Mouse (Mus musculus) forebrain, embryonic 15.5 days (tissue): ENCODE results near the gene Mllt6. TPM values are rescaled to one million over a fixed set of nuclear protein-coding genes. Genes with fewer than 3 reads are reported as not detected.

Experiments
- ATAC-seq: fragments of 200-750 bp; cut with Nextera tagmentation; replicated peaks from 2 replicates; pipeline ENCODE4 v1.8.0; 2017; ENCODE audit warnings: mild to moderate bottlenecking, moderate TSS enrichment, moderate library complexity
- H3K27ac ChIP-seq: fragments of 300-500 bp; sonication (generic); replicated peaks from 2 replicates; pipeline ENCODE4 v1.5.1; 2015; ENCODE audit warnings: mild to moderate bottlenecking, inconsistent platforms
- H3K27me3 ChIP-seq: fragments of 300-500 bp; sonication (generic); 2 replicates; pipeline ENCODE4 v1.6.1; 2015; ENCODE audit warnings: inconsistent platforms
- H3K36me3 ChIP-seq: fragments of 300-500 bp; sonication (generic); 2 replicates; pipeline ENCODE4 v1.6.1; 2015; ENCODE audit warnings: mild to moderate bottlenecking, inconsistent platforms
- H3K4me1 ChIP-seq: fragments of 300-500 bp; sonication (generic); 2 replicates; pipeline ENCODE4 v1.6.1; 2015; ENCODE audit warnings: inconsistent platforms
- H3K4me2 ChIP-seq: fragments of 300-500 bp; sonication (generic); replicated peaks from 2 replicates; pipeline ENCODE4 v1.6.1; 2015; ENCODE audit warnings: mild to moderate bottlenecking, inconsistent platforms
- H3K4me3 ChIP-seq: fragments of 300-500 bp; sonication (generic); 2 replicates; pipeline ENCODE4 v1.5.1; 2015; ENCODE audit warnings: mild to moderate bottlenecking, inconsistent platforms
- H3K9ac ChIP-seq: fragments of 300-500 bp; sonication (generic); replicated peaks from 2 replicates; pipeline ENCODE4 v1.6.1; 2015; ENCODE audit warnings: mild to moderate bottlenecking, inconsistent platforms
- H3K9me3 ChIP-seq: fragments of 300-500 bp; sonication (generic); 2 replicates; pipeline ENCODE4 v1.6.1; 2016; ENCODE audit warnings: inconsistent platforms
- WGBS: fragments of 180-500 bp; shearing (Covaris S2); methylation state at CpG from one replicate; pipeline ENCODE4 v1.1.7; 2015; ENCODE audit warnings: mixed read lengths; 5-methylcytosine and 5-hydroxymethylcytosine counted together
- polyA plus RNA-seq: library from polyadenylated mRNA; unstranded; fragments of >200 nt; fragmentation: Nextera tagmentation; extraction: Ambion mirVana; gene quantifications from 2 replicates; pipeline ENCODE4 v1.2.1, GENCODE M21; 2015

Gene Mllt6
- polyA plus RNA-seq = 4.3 and 4.7 TPM in 2 replicates

GRCm38 (mm10) chr11:97662893-97663527, at the start of gene Mllt6:
TSS of gene Mllt6 (plus strand) at chr11:97663414.
- WGBS = 0% methylated on average over 8 of the region's 76 CpGs
- ATAC-seq = peak; percentile 58
- peak within 1 kb of the TSS; percentile 81 for H3K27ac ChIP-seq
- H3K4me3 ChIP-seq = peak within 1 kb of the TSS; percentile 94
- H3K9me3 ChIP-seq = no peaks in the 10 kb centered on the region
- peaks cover 19% of the 10 kb centered on the region; the same call in 1 of the 2 replicates for H3K36me3 ChIP-seq
- peaks cover 48% of the 10 kb centered on the region for H3K4me1 ChIP-seq
- H3K9ac ChIP-seq = peak within 1 kb of the TSS; percentile 76
- peak within 1 kb of the TSS; percentile 70 for H3K4me2 ChIP-seq
- H3K27me3 ChIP-seq = peaks cover 17% of the 10 kb centered on the region

GRCm38 (mm10) chr11:97615276-97615675, 47.9 kb upstream of the Mllt6 start:
- Histone ChIP-seq H3K27ac (no peak overlapping the region), H3K36me3 (no peaks in the 10 kb centered on the region), H3K4me2 (no peak overlapping the region), H3K4me3 (no peak overlapping the region), H3K9me3 (no peaks in the 10 kb centered on the region), H3K9ac (no peak overlapping the region), H3K27me3 (no peaks in the 10 kb centered on the region), H3K4me1 (peaks cover 5% of the 10 kb centered on the region)
- no peak for ATAC-seq
- WGBS = 81% methylated on average over 4 of the region's 4 CpGs

- ATAC-seq = no peak
- H3K4me2 ChIP-seq = no peak overlapping the region
Observed at GRCm38 (mm10) chr11:97618368-97618767, 44.8 kb upstream of the Mllt6 start.

GRCm38 (mm10) chr11:97619391-97619795, 43.8 kb upstream of the Mllt6 start:
- H3K9me3 ChIP-seq = no peaks in the 10 kb centered on the region
- H3K9ac ChIP-seq = no peak overlapping the region
- 0 out of 2 replicates have a peak, but pooled peaks cover 4% of the 10 kb centered on the region for H3K27me3 ChIP-seq
- H3K27ac ChIP-seq = no peak overlapping the region
- no peak overlapping the region for H3K4me3 ChIP-seq
- no peak overlapping the region for H3K4me2 ChIP-seq
- no peaks in the 10 kb centered on the region for H3K4me1 ChIP-seq
- peak; percentile 55 for ATAC-seq
- no peaks in the 10 kb centered on the region for H3K36me3 ChIP-seq
- WGBS = 28% methylated on average over 5 of the region's 5 CpGs

More at GRCm38 (mm10) chr11:97618368-97618767, 44.8 kb upstream of the Mllt6 start:
- 0 out of 2 replicates have a peak, but pooled peaks cover under 1% of the 10 kb centered on the region for H3K27me3 ChIP-seq
- H3K4me1 ChIP-seq = no peaks in the 10 kb centered on the region
- no peaks in the 10 kb centered on the region for H3K9me3 ChIP-seq
- no peak overlapping the region for H3K27ac ChIP-seq
- no peaks in the 10 kb centered on the region for H3K36me3 ChIP-seq
- H3K4me3 ChIP-seq = no peak overlapping the region
- no peak overlapping the region for H3K9ac ChIP-seq
- WGBS = 67% methylated on average over 11 of the region's 11 CpGs

GRCm38 (mm10) chr11:97622440-97622839, 40.8 kb upstream of the Mllt6 start:
- H3K4me1 ChIP-seq = peaks cover 2% of the 10 kb centered on the region
- no peak overlapping the region for H3K27ac ChIP-seq
- H3K27me3 ChIP-seq = peaks cover 28% of the 10 kb centered on the region
- H3K9me3 ChIP-seq = no peaks in the 10 kb centered on the region
- H3K36me3 ChIP-seq = no peaks in the 10 kb centered on the region
- H3K4me3 ChIP-seq = no peak overlapping the region
- H3K4me2 ChIP-seq = no peak overlapping the region
- H3K9ac ChIP-seq = no peak overlapping the region
- WGBS = 1% methylated on average over 6 of the region's 6 CpGs
- ATAC-seq = peak; percentile 60

- Histone ChIP-seq H3K27me3 (peaks cover 35% of the 10 kb centered on the region), H3K4me3 (no peak overlapping the region), H3K4me2 (no peak overlapping the region), H3K36me3 (no peaks in the 10 kb centered on the region), H3K9me3 (no peaks in the 10 kb centered on the region), H3K9ac (no peak overlapping the region), H3K27ac (no peak overlapping the region), H3K4me1 (peaks cover 10% of the 10 kb centered on the region)
- WGBS = 71% methylated on average over 9 of the region's 9 CpGs
- ATAC-seq = no peak
Observed at GRCm38 (mm10) chr11:97623166-97623565, 40.0 kb upstream of the Mllt6 start.

- Histone ChIP-seq H3K36me3 (no peaks in the 10 kb centered on the region), H3K4me3 (no peak overlapping the region), H3K9me3 (no peaks in the 10 kb centered on the region), H3K4me2 (no peak overlapping the region), H3K4me1 (peaks cover 28% of the 10 kb centered on the region), H3K9ac (no peak overlapping the region), H3K27me3 (peaks cover 56% of the 10 kb centered on the region), H3K27ac (no peak overlapping the region)
- WGBS = 77% methylated on average over 5 of the region's 5 CpGs
- ATAC-seq = no peak
Observed at GRCm38 (mm10) chr11:97625551-97625950, 37.7 kb upstream of the Mllt6 start.

- H3K4me1 ChIP-seq = peaks cover 30% of the 10 kb centered on the region
- no peak for ATAC-seq
- H3K27ac ChIP-seq = no peak overlapping the region
- no peak overlapping the region for H3K4me3 ChIP-seq
- WGBS = 14% methylated on average over 13 of the region's 13 CpGs
- no peaks in the 10 kb centered on the region for H3K9me3 ChIP-seq
- H3K36me3 ChIP-seq = no peaks in the 10 kb centered on the region
- H3K9ac ChIP-seq = no peak overlapping the region
- H3K27me3 ChIP-seq = peaks cover 65% of the 10 kb centered on the region
- no peak overlapping the region for H3K4me2 ChIP-seq
Observed at GRCm38 (mm10) chr11:97626431-97626830, 36.8 kb upstream of the Mllt6 start.

- H3K27me3 ChIP-seq = peaks cover 69% of the 10 kb centered on the region
- H3K9me3 ChIP-seq = no peaks in the 10 kb centered on the region
- no peak overlapping the region for H3K27ac ChIP-seq
- H3K36me3 ChIP-seq = no peaks in the 10 kb centered on the region
- WGBS = 16% methylated on average over 10 of the region's 10 CpGs
- H3K4me2 ChIP-seq = no peak overlapping the region
- H3K4me1 ChIP-seq = peaks cover 34% of the 10 kb centered on the region
- H3K4me3 ChIP-seq = no peak overlapping the region
- H3K9ac ChIP-seq = no peak overlapping the region
- ATAC-seq = no peak
Observed at GRCm38 (mm10) chr11:97626850-97627249, 36.4 kb upstream of the Mllt6 start.

- Histone ChIP-seq H3K9me3 (no peaks in the 10 kb centered on the region), H3K27me3 (peaks cover 69% of the 10 kb centered on the region), H3K4me1 (peaks cover 34% of the 10 kb centered on the region), H3K4me3 (peak overlapping the region; percentile 76), H3K36me3 (no peaks in the 10 kb centered on the region), H3K9ac (no peak overlapping the region; the same call in 1 of the 2 replicates), H3K4me2 (peak overlapping the region; percentile 80), H3K27ac (no peak overlapping the region)
- 3% methylated on average over 30 of the region's 30 CpGs for WGBS
- ATAC-seq = no peak
Observed at GRCm38 (mm10) chr11:97627556-97628302, 35.5 kb upstream of the Mllt6 start.

- H3K4me2 ChIP-seq = peak overlapping the region; percentile 80
- H3K4me3 ChIP-seq = peak overlapping the region; percentile 76
- no peaks in the 10 kb centered on the region for H3K36me3 ChIP-seq
- H3K27ac ChIP-seq = no peak overlapping the region
- WGBS = under 1% methylated on average over 28 of the region's 28 CpGs
- peaks cover 34% of the 10 kb centered on the region for H3K4me1 ChIP-seq
- H3K9me3 ChIP-seq = no peaks in the 10 kb centered on the region
- peaks cover 69% of the 10 kb centered on the region for H3K27me3 ChIP-seq
- no peak for ATAC-seq
- peak overlapping the region; percentile 78 for H3K9ac ChIP-seq
Observed at GRCm38 (mm10) chr11:97628303-97628567, 35.0 kb upstream of the Mllt6 start.

GRCm38 (mm10) chr11:97628568-97629518, 34.4 kb upstream of the Mllt6 start:
- Histone ChIP-seq H3K27ac (no peak overlapping the region), H3K27me3 (peaks cover 65% of the 10 kb centered on the region), H3K4me3 (peak overlapping the region; percentile 76), H3K9me3 (no peaks in the 10 kb centered on the region), H3K36me3 (no peaks in the 10 kb centered on the region), H3K4me2 (peak overlapping the region; percentile 80), H3K9ac (peak overlapping the region; percentile 78), H3K4me1 (peaks cover 34% of the 10 kb centered on the region)
- under 1% methylated on average over 103 of the region's 106 CpGs for WGBS
- peak; percentile 30 for ATAC-seq
